Mouse (Mus musculus) midbrain, embryonic 12.5 days (tissue): ENCODE data around the gene E030018B13Rik. TPM values are rescaled to one million over a fixed set of nuclear protein-coding genes. Genes with fewer than 3 reads are reported as not detected.
A peak's percentile ranks its signal among the peaks of the same experiment; 100 is the strongest.

ENCODE experiments used
- ATAC-seq: fragments of 200-750 bp; cut with Nextera tagmentation; 2 replicates; pipeline ENCODE4 v1.8.0; 2017; ENCODE audit warnings: low read depth, moderate TSS enrichment, moderate library complexity; ENCODE audit not compliant: low FRiP score
- H3K27ac ChIP-seq: fragments of 300-500 bp; sonication (generic); replicated peaks from 2 replicates; pipeline ENCODE4 v1.5.1; 2016; ENCODE audit warnings: mild to moderate bottlenecking
- H3K27me3 ChIP-seq: fragments of 300-500 bp; sonication (generic); 2 replicates; pipeline ENCODE4 v1.6.1; 2016; ENCODE audit warnings: mild to moderate bottlenecking
- H3K36me3 ChIP-seq: fragments of 300-500 bp; sonication (generic); 2 replicates; pipeline ENCODE4 v1.6.1; 2016
- H3K4me1 ChIP-seq: fragments of 300-500 bp; sonication (generic); 2 replicates; pipeline ENCODE4 v1.6.1; 2016
- H3K4me2 ChIP-seq: fragments of 300-500 bp; sonication (generic); replicated peaks from 2 replicates; pipeline ENCODE4 v1.6.1; 2016; ENCODE audit warnings: mild to moderate bottlenecking, moderate library complexity
- H3K4me3 ChIP-seq: fragments of 300-500 bp; sonication (generic); 2 replicates; pipeline ENCODE4 v1.5.1; 2016; ENCODE audit warnings: mild to moderate bottlenecking
- H3K9ac ChIP-seq: fragments of 300-500 bp; sonication (generic); replicated peaks from 2 replicates; pipeline ENCODE4 v1.6.1; 2016; ENCODE audit warnings: mild to moderate bottlenecking, moderate library complexity
- H3K9me3 ChIP-seq: fragments of 300-500 bp; sonication (generic); 2 replicates; pipeline ENCODE4 v1.6.1; 2016; ENCODE audit warnings: mild to moderate bottlenecking
- WGBS: fragments of 180-500 bp; shearing (Covaris S2); methylation state at CpG from one replicate; pipeline ENCODE4 v1.1.7; 2016; 5-methylcytosine and 5-hydroxymethylcytosine counted together
- polyA plus RNA-seq: library from polyadenylated mRNA; unstranded; fragments of >200 nt; fragmentation: Nextera tagmentation; extraction: Ambion mirVana; gene quantifications from 2 replicates; pipeline ENCODE4 v1.2.1, GENCODE M21; 2016

The E030018B13Rik gene
- polyA plus RNA-seq, 1 experiment from 2014 or later = not detected

DNA sequence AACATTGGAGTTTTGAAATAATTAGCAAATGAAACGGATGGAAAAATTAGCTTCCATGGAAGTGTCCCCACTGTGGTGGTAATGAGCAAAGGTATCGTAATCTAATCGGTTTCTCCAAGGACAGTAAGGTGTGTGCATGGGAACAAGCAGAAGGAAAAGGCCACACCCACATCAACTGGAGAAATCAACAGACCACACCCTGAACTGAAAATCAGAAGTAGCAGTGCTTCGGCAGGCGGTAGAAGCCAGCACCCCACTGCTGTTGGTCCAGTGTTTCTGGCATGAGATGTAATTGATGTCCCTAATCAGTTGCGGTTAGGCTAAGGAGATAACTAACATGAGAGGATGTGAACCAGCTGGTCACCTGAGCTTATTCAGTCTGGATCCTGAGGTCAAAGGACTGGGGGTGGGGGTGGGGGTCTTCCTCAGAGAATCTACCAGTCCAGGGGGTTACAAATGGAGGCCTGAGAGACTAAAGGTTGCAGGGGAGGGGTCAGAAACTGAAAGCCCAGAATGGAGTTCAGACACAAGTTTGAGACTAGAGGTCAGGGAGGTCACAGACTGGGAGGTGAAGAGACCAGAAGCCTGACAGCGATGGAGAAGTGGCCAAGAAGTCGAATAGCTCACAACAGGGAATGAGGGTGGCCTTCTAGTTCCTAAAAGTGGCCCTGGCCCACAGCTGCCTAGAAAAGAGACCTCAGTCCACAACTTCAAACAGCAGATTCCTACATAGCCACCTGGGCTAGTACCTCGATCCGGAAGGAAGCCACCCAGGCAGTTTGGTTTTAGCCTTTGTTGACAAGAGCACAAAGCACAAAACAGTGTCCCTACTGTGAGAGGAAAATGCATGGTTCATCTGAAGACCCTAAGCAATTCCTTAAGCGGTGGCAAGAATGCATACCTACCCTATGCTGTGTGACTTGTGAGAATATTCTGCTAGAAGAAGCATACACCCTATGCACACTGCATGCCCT is 31.1 kb downstream of the E030018B13Rik start:
- Histone ChIP-seq H3K9ac (no peak overlapping the region), H3K27me3 (no peaks in the 10 kb centered on the region), H3K4me1 (peaks cover 21% of the 10 kb centered on the region), H3K27ac (no peak overlapping the region), H3K9me3 (no peaks in the 10 kb centered on the region), H3K4me3 (no peak overlapping the region), H3K36me3 (no peaks in the 10 kb centered on the region), H3K4me2 (no peak overlapping the region)
- no peak for ATAC-seq
- 49% methylated on average over 11 of the region's 11 CpGs for WGBS

DNA sequence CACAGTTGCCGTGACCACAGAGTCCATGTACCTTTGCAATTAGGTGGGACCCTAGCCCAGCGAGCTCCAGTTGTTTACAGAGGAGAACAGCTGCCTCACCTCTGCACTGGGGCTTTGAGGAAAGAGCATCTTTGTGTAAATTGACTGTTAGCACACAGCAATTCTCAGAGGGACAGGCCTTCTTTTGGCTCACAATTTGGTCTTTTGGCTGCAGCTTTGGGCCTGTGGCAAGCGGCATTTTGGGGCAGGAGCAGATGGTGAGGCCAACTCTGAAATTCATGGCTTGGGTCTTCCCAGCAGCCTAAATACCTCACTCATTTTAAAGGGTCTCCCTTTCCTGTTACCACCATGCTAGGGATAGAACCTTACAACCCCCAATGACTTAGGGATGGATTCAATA is 32.5 kb downstream of the E030018B13Rik start:
- Histone ChIP-seq H3K27ac (no peak overlapping the region), H3K4me1 (peaks cover 22% of the 10 kb centered on the region), H3K27me3 (no peaks in the 10 kb centered on the region), H3K4me3 (no peak overlapping the region), H3K9me3 (no peaks in the 10 kb centered on the region), H3K9ac (no peak overlapping the region), H3K4me2 (no peak overlapping the region), H3K36me3 (no peaks in the 10 kb centered on the region)
- 80% methylated on average over 3 of the region's 3 CpGs for WGBS
- no peak for ATAC-seq

DNA sequence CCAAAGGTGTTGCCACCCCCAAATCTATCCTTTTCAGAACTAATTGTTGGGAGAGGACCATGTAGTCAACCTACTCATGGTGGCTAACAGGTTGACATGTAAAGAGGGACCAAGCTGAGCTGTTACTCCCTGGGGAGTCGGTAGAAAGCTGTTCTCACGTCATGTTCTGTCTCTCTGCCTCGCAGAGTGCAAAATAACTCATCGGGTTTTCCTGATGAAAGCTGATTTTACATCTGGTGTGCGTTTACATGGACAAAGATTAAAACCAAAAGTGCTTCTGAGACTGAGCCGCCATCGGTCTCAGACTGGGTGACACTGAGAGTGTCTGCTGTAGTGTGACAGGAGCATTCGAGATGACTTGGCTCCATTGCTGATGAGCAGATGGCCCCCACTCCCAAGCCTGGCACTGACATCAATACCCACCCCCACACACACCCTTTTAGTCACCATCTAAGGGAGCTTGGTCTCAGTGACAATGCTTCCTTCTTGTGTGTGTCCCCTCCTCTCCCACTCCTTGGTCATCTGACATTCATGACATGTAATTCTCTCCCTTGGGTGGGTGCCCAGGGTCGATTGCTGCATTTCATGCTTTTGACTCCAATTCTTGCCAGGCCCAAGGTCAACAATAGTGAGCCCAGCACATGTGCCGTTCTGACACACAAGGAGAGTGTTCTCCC is 34.4 kb downstream of the E030018B13Rik start:
- Histone ChIP-seq H3K9ac (no peak overlapping the region), H3K4me2 (no peak overlapping the region), H3K36me3 (no peaks in the 10 kb centered on the region), H3K27ac (no peak overlapping the region), H3K27me3 (no peaks in the 10 kb centered on the region), H3K4me3 (no peak overlapping the region), H3K9me3 (no peaks in the 10 kb centered on the region), H3K4me1 (peaks cover 29% of the 10 kb centered on the region)
- ATAC-seq = no peak
- WGBS = 79% methylated on average over 10 of the region's 10 CpGs

DNA sequence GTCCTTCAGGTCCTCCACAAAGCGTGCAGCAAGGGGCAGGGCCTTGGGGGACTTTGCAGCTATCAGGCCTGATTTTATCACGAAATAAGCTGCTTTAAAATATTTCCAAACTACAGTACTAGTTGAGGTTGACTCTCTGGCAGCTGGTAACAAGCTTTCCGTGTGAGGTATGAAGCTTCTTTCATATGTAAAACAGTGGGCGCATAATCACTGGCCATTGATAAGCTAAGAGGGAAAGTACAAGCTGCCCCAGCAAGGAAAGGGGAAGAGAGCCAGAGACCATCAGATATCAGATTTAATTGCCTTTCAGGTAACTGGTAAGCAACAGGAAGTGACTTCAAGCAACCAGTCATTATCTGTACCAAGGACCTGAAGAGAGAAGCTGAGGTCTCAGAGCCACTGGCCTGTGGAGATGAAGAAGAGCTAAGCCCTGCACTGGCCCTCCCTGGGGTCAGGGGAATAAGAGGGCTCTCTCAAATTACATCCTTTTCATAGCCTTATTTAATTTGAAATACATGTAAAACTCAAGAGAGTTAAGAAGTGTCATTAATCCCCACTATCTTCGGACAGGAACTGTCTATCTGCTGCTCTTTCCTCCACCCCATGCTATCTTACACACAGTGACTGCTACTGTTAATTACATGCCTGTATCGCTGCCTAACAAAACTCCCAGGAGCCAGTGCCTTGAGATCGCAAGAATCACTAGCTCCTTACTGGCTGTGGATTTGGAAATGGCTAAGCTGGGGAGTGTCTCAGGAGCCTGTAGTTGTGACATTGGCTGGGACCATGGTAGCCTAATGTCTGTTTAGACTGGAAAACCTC is 35.6 kb downstream of the E030018B13Rik start:
- ATAC-seq = no peak
- no peaks in the 10 kb centered on the region for H3K27me3 ChIP-seq
- H3K4me2 ChIP-seq = no peak overlapping the region
- WGBS = 33% methylated on average over 7 of the region's 7 CpGs
- H3K9ac ChIP-seq = no peak overlapping the region; the same call in 1 of the 2 replicates
- peaks cover 40% of the 10 kb centered on the region for H3K4me1 ChIP-seq
- H3K36me3 ChIP-seq = no peaks in the 10 kb centered on the region
- H3K4me3 ChIP-seq = no peak overlapping the region
- H3K27ac ChIP-seq = peak overlapping the region; percentile 15; the same call in 1 of the 2 replicates
- H3K9me3 ChIP-seq = no peaks in the 10 kb centered on the region

DNA sequence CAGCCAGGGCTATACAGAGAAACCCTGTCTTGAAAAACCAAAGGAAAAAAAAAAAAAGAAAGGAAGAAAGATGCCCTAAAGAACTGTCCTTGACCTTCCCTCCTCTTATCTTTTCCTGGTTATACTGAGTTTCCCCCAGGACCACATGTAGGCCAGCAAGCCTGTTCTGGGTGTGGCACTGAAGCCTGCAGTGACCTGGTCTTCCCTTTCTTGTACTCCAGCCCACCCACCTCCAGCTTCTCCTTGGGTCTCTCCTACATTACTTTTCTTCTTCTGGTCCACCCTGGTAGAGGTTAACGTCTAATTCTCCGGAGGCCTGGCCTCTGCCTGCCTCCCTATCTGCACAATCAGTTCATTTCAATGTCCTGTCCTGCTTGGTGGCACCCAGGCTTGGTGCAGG is 38.8 kb downstream of the E030018B13Rik start:
- H3K4me2 ChIP-seq = no peak overlapping the region
- H3K36me3 ChIP-seq = no peaks in the 10 kb centered on the region
- WGBS = 98% methylated on average over 2 of the region's 2 CpGs
- H3K27ac ChIP-seq = peak overlapping the region; percentile 97
- no peak for ATAC-seq
- no peak overlapping the region for H3K4me3 ChIP-seq
- no peaks in the 10 kb centered on the region for H3K9me3 ChIP-seq
- H3K9ac ChIP-seq = no peak overlapping the region
- H3K4me1 ChIP-seq = peaks cover 59% of the 10 kb centered on the region
- no peaks in the 10 kb centered on the region for H3K27me3 ChIP-seq

DNA sequence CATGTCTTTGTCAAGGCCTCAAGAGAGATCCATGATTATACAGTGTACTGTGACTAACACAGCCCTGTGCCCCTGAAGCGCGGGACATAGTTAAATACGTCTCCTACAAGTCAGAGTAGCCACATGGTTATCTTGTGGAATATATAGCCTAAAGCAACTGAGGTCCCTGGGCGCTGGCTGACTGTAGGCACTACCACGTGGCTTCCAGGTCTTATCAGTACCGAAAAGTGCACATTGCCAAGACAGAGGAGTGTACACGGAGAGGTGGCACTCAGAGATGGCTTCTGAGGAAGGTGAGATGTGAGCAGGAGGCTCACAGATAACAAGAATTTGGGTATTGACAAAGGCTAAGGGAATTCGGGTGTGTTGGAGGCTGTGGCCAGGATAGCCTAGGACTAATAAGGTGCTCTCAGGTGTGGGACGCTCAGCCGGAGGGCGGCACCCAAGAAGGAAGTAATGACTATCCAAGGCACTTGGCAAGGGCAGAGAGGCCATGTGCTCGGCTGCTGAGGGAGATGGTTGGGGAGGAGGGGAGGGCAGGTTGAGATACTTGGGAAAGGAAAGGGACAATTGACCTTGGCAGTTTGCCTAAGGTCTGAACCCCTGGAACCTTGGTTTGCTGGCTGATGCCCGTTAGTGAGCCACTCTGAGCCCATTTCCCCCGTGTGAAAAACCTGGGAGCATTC is 39.6 kb downstream of the E030018B13Rik start:
- Histone ChIP-seq H3K9me3 (no peaks in the 10 kb centered on the region), H3K4me3 (no peak overlapping the region), H3K9ac (no peak overlapping the region), H3K36me3 (no peaks in the 10 kb centered on the region), H3K27ac (peak overlapping the region; percentile 97), H3K4me1 (peaks cover 53% of the 10 kb centered on the region), H3K4me2 (0 out of 2 replicates have a peak overlapping the region, but pooled peaks have one; percentile 34), H3K27me3 (no peaks in the 10 kb centered on the region)
- ATAC-seq = no peak
- 70% methylated on average over 14 of the region's 14 CpGs for WGBS

DNA sequence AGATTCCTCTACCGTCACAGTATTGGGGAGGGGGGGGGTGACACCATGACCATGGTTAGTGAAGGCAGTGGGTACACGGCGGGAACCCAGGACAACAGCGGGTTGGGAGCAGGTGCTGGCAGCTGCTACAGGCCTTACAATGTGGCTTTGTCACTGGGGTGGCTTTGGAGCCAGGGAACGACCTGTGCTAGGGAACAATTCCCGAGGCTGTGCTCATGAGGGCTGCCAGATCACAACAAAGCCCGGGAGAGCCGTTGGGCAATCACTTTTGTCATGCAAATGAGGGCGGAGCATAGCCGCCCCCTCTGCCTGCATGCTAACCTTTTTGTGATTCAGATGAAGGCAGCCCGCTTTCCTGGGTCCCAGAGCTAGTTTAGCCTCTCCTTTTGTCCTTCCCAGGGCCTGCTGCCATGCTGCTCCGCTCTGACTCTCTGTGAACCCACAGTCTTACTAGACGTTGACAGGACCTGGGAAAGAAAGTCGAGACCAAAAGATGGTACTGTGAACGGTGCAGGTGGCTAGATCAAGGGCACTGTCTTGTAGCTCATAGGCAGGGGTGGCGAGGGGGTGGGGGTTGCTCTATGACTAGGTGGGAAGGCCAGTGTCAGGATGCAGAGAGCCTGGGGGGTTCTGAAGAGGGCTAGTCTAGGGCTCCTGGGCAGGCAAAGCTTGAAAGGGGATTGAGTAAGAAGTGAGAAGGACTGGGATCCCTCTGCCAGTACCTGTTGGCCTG is 40.5 kb downstream of the E030018B13Rik start:
- peak overlapping the region; percentile 34 for H3K4me2 ChIP-seq
- ATAC-seq = peak; percentile 93
- peaks cover 45% of the 10 kb centered on the region for H3K4me1 ChIP-seq
- H3K27ac ChIP-seq = peak overlapping the region; percentile 97
- 4% methylated on average over 16 of the region's 16 CpGs for WGBS
- no peaks in the 10 kb centered on the region for H3K9me3 ChIP-seq
- H3K36me3 ChIP-seq = no peaks in the 10 kb centered on the region
- peak overlapping the region; percentile 7; the same call in 1 of the 2 replicates for H3K4me3 ChIP-seq
- H3K9ac ChIP-seq = peak overlapping the region; percentile 39
- H3K27me3 ChIP-seq = no peaks in the 10 kb centered on the region

DNA sequence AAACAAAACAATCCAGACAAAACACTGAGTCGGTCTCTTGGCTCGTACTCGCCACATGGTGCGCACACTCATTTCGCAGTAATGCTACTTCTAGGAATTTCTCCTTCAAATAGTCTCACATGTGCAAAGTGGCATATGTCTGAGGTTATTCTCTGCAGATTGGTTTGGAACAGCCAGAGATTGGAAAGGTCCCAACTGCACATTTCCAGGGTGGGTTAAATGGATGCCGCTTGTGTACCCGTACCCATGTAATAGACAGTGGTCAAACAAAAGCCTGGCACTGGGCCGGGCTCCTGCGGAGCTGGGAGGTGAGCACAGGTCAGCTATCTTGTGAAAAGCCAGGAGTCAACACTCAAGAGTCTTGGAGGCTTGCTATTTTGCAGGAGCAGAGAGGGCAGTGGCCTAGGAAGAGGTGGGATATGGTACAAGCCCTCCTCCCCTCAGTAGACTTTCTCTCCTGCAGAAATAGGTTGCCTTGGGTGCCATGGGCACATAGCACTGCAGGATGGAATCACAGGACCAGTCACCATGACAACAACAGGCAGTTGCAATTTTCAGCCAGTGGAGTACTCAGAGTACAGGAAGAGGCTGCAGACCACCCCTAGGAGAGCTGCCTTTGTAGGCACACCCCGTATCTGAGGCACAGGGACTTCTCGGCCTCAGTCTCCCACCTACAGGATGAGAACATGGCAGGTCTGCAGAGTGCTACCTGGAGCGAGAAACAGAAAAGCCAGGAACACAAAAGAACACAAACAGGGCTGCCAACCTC is 41.4 kb downstream of the E030018B13Rik start:
- Histone ChIP-seq H3K4me3 (no peak overlapping the region), H3K9me3 (no peaks in the 10 kb centered on the region), H3K27me3 (no peaks in the 10 kb centered on the region), H3K4me2 (peak overlapping the region; percentile 34), H3K27ac (peak overlapping the region; percentile 97), H3K9ac (peak overlapping the region; percentile 39), H3K36me3 (no peaks in the 10 kb centered on the region), H3K4me1 (peaks cover 42% of the 10 kb centered on the region)
- ATAC-seq = peak; percentile 13; the same call in 1 of the 2 replicates
- 57% methylated on average over 12 of the region's 12 CpGs for WGBS

DNA sequence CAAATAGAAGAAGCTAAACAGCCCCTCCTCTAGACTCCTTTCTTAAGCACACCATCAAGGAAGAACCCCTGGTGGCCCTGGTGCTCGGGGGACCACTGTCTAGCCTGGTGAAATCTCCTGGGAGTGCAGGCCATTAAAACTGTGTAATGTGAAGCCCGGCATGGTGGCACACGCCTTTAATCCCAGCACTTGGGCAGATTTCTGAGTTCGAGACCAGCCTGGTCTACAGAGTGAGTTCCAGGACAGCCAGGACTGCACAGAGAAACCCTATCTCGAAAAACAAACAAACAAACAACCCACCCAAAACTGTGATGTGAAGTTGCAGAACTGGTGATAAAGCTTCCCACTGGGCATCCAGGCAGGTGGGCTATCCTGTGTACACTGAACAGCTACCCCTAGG is 47.0 kb downstream of the E030018B13Rik start:
- 81% methylated on average over 5 of the region's 5 CpGs for WGBS
- peaks cover 19% of the 10 kb centered on the region for H3K4me1 ChIP-seq
- no peak for ATAC-seq
- no peaks in the 10 kb centered on the region for H3K27me3 ChIP-seq
- no peak overlapping the region for H3K9ac ChIP-seq
- no peaks in the 10 kb centered on the region for H3K9me3 ChIP-seq
- no peak overlapping the region for H3K27ac ChIP-seq
- no peak overlapping the region for H3K4me2 ChIP-seq
- no peak overlapping the region for H3K4me3 ChIP-seq
- no peaks in the 10 kb centered on the region for H3K36me3 ChIP-seq

DNA sequence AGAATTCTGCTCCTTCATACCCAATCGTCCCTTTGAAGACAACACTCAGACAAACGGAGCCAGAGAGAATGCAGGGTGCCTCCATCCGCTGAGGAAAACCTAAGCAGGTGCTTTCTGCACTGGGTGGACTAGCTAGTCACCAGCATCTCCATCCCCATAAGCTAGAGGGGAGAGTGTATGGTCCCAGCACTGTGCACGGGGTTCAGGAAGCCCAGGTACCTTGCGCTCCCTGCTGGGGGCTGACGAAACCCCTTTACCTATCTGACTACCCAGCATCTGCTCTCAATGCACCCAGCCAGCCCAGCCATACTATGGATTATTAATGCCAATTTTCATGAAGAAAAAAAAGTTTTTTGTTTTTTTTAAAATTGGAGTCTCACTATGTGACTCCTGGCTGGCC is 47.5 kb downstream of the E030018B13Rik start:
- WGBS = 76% methylated on average over 6 of the region's 6 CpGs
- ATAC-seq = peak; percentile 39; the same call in 1 of the 2 replicates

More for the DNA sequence above, 47.5 kb downstream of the E030018B13Rik start:
- H3K4me3 ChIP-seq = no peak overlapping the region
- H3K4me2 ChIP-seq = no peak overlapping the region
- H3K9me3 ChIP-seq = no peaks in the 10 kb centered on the region
- H3K4me1 ChIP-seq = peaks cover 15% of the 10 kb centered on the region
- no peak overlapping the region for H3K9ac ChIP-seq
- no peak overlapping the region for H3K27ac ChIP-seq
- no peaks in the 10 kb centered on the region for H3K27me3 ChIP-seq
- H3K36me3 ChIP-seq = no peaks in the 10 kb centered on the region
